In genomic region chr14:46386478-46387356, GRCm38 (mm10) we compare ENCODE assay signal across 8 mouse cellular contexts. TPM values are rescaled to one million over a fixed set of nuclear protein-coding genes. Genes with fewer than 3 reads are reported as not detected.
DNase-seq lines count a peak whose midpoint lies in the region; ATAC-seq and TF ChIP-seq lines count a peak whose summit lies in the region.

No protein-coding gene starts in this region.

- WGBS in spleen, adult 2 months = 4% methylated on average over 28 of the region's 28 CpGs
- WGBS in heart, embryonic 14.5 days = under 1% methylated on average over 28 of the region's 28 CpGs
- WGBS in neural tube, embryonic 11.5 days = under 1% methylated on average over 26 of the region's 28 CpGs

- H3K27ac ChIP-seq in spleen, adult 2 months (ENCODE audit: insufficient read depth, low read length) = no peak overlapping the region
- peak overlapping the region; percentile 6 to 85 for H3K27ac ChIP-seq in heart, embryonic 14.5 days (replicated peaks in 1 of 2; ENCODE audit: control insufficient read depth in 1 of 2, insufficient read depth in 1 of 2, low read depth in 2 of 2, low read length in 2 of 2)
- H3K27ac ChIP-seq in neural tube, embryonic 11.5 days (ENCODE audit: low read depth, low read length) = 0 out of 2 replicates have a peak overlapping the region, but pooled peaks have one; percentile 10

- ATAC-seq in heart, embryonic 14.5 days (ENCODE audit: insufficient number of reproducible peaks, insufficient read depth, low FRiP score, low read depth) = no peak
- peak; percentile 36; the same call in 1 of the 2 replicates for ATAC-seq in neural tube, embryonic 11.5 days (ENCODE audit: insufficient read depth, low FRiP score, low TSS enrichment)

- H3K36me3 ChIP-seq in spleen, adult 2 months (ENCODE audit: control insufficient read depth, insufficient read depth, low read length) = no peaks in the 10 kb centered on the region
- H3K36me3 ChIP-seq in heart, embryonic 14.5 days (ENCODE audit: control insufficient read depth, insufficient read depth, low read length) = peaks cover 14% of the 10 kb centered on the region
- no peaks in the 10 kb centered on the region for H3K36me3 ChIP-seq in neural tube, embryonic 11.5 days (ENCODE audit: control insufficient read depth, insufficient read depth, low read length)

- TF ChIP-seq CTCF in spleen, adult 2 months (IDR thresholded peaks at IDR 0.05; ENCODE audit: extremely low read depth, insufficient read depth, insufficient read length, insufficient replicate concordance) = no peak

- DNase-seq in spleen, adult 2 months (ENCODE audit: low read depth in 1 of 2, low spot score in 2 of 2) = no peak
- DNase-seq in spleen, adult 12 weeks (ENCODE audit: low spot score) = no peak
- DNase-seq in kidney, postnatal 25 days = peak; percentile 36 to 68
- no peak for DNase-seq in neural tube, embryonic 11.5 days (ENCODE audit: low spot score)
- no peak for DNase-seq in left cerebral cortex, postnatal 36 days (ENCODE audit: low spot score in 2 of 2)
- no peak for DNase-seq in cerebellum, adult 9-10 months
- no peak for DNase-seq in urinary bladder, postnatal 4 days (ENCODE audit: low spot score in 2 of 2)

- no peaks in the 10 kb centered on the region for H3K9me3 ChIP-seq in heart, embryonic 14.5 days (ENCODE audit: control insufficient read depth, low read length)
- H3K9me3 ChIP-seq in neural tube, embryonic 11.5 days (ENCODE audit: control insufficient read depth, low read length) = no peaks in the 10 kb centered on the region

- H3K4me3 ChIP-seq in spleen, adult 2 months (ENCODE audit: extremely low read depth, insufficient read depth, insufficient read length) = peak overlapping the region; percentile 24
- peak overlapping the region; percentile 53 to 68 for H3K4me3 ChIP-seq in heart, embryonic 14.5 days (ENCODE audit: control insufficient read depth in 1 of 2, insufficient read depth in 1 of 2, low read depth in 1 of 2, low read length in 2 of 2)
- H3K4me3 ChIP-seq in neural tube, embryonic 11.5 days (ENCODE audit: low read depth, low read length) = peak overlapping the region; percentile 55

- H3K4me1 ChIP-seq in spleen, adult 2 months (ENCODE audit: control insufficient read depth, insufficient read depth, insufficient read length) = peaks cover 2% of the 10 kb centered on the region
- H3K4me1 ChIP-seq in heart, embryonic 14.5 days (ENCODE audit: control insufficient read depth in 2 of 2, insufficient read depth in 2 of 2, low read length in 2 of 2) = peaks cover 4 to 18% of the 10 kb centered on the region in 2 experiments
- H3K4me1 ChIP-seq in neural tube, embryonic 11.5 days (ENCODE audit: control insufficient read depth, insufficient read depth, low read length) = peaks cover 8% of the 10 kb centered on the region

- peak overlapping the region; percentile 75 for H3K9ac ChIP-seq in heart, embryonic 14.5 days (ENCODE audit: low read length)
- H3K9ac ChIP-seq in neural tube, embryonic 11.5 days (ENCODE audit: low read length) = no peak overlapping the region

- TF ChIP-seq POLR2A in spleen, adult 2 months (IDR thresholded peaks at IDR 0.05; ENCODE audit: low read depth, low read length) = no peak

- H3K4me2 ChIP-seq in heart, embryonic 14.5 days (ENCODE audit: low read length) = peak overlapping the region; percentile 92
- H3K4me2 ChIP-seq in neural tube, embryonic 11.5 days (ENCODE audit: low read depth) = peak overlapping the region; percentile 79

- H3K27me3 ChIP-seq in spleen, adult 2 months (ENCODE audit: control insufficient read depth, insufficient read depth, low read length) = peaks cover 18% of the 10 kb centered on the region
- peaks cover 26% of the 10 kb centered on the region for H3K27me3 ChIP-seq in heart, embryonic 14.5 days (ENCODE audit: control insufficient read depth, insufficient read depth, low read length)
- H3K27me3 ChIP-seq in neural tube, embryonic 11.5 days (ENCODE audit: control insufficient read depth, insufficient read depth, low read length) = peaks cover 50% of the 10 kb centered on the region

- intact Hi-C loops in left cerebral cortex, postnatal 36 days (cut with DNase I) = loop anchor here (10.0 kb wide), 1 partner anchor 222 kb away; no protein-coding TSS in a partner anchor

RNA-seq across cellular contexts. Expression of gene Bmp4, which starts 3.8 kb away (rescaled TPM):
- 22.6 and 28.4 TPM in 2 replicates for polyA plus RNA-seq in spleen, adult 2 months (2012; rRNA removed)
- 14.9 and 20.4 TPM in 2 replicates for polyA plus RNA-seq in heart, embryonic 14.5 days (2014; fragmentation: Nextera tagmentation; extraction: Ambion mirVana)
- polyA plus RNA-seq in neural tube, embryonic 11.5 days (2014; fragmentation: Nextera tagmentation; extraction: Ambion mirVana) = 21.2 and 22.5 TPM in 2 replicates
- 1 to 10 TPM; 5.5 to 8.1 TPM for total RNA-seq in left cerebral cortex, postnatal 36 days (2021)

RNA-seq across cellular contexts. Expression of gene Gm15217, which starts 7.5 kb away (rescaled TPM):
- not detected in 2 replicates for polyA plus RNA-seq in spleen, adult 2 months (2012; rRNA removed)
- polyA plus RNA-seq in heart, embryonic 14.5 days (2014; fragmentation: Nextera tagmentation; extraction: Ambion mirVana) = not detected in 2 replicates
- polyA plus RNA-seq in neural tube, embryonic 11.5 days (2014; fragmentation: Nextera tagmentation; extraction: Ambion mirVana) = not detected in 2 replicates
- not detected for total RNA-seq in left cerebral cortex, postnatal 36 days (2021)

Comparison
In these comparisons a context has a peak if more than half of its experiments do, and no peak if none do; other contexts are left out.
1. DNase-seq: peak in kidney, postnatal 25 days (2 of 2); none in spleen, adult 2 months (0 of 2), spleen, adult 12 weeks (single experiment), neural tube, embryonic 11.5 days (single experiment), left cerebral cortex, postnatal 36 days (0 of 2), cerebellum, adult 9-10 months (single experiment) and urinary bladder, postnatal 4 days (0 of 2).
2. Peak in every context shown above with its lines, with median percentiles within 50 percentile points of each other: H3K4me3 ChIP-seq.